13 mouse cellular contexts compared by ENCODE assay signal in the genomic region with DNA sequence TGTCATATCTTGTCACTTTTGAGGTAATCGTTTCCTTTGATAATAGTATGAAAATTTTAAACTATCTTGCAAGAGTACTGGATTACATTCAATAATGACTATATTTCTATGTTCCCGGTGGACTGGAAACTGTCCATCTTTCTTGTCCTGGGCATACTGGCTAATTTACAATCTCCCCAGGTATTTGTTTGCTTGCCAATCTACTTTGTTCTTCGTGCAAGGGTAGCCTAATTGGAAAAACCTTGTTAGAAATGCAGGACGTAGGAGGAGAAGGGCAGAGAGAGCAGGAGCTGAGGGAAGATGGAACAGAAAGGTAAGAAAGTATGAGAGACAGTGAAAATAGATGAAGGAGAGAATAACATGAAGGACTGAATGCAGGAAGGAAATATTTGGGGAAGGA.
A peak's percentile ranks its signal among the peaks of the same experiment; 100 is the strongest.
DNase-seq lines count a peak whose midpoint lies in the region; ATAC-seq lines count a peak whose summit lies in the region.
"Had no signal": no experiment of that assay in that cellular context is flagged by ENCODE, and none has a peak within 500 bp of the region (broad histone marks: within the 10 kb centered on the region; RNA-seq: fewer than 3 reads in every experiment).

No protein-coding gene starts in this region.

- DNase-seq in brain, adult 2 months (ENCODE audit: low read depth, low spot score): peak; percentile 87
- peak; percentile 68 to 73 for DNase-seq in cerebellum, adult 18-20 months
- peak; percentile 71 for DNase-seq in cerebellum, adult 9-11 months
- peak; percentile 10 to 60 for DNase-seq in cerebellum, postnatal 36 days
- no peak for DNase-seq in gastrocnemius, postnatal 25 days
- no peak for DNase-seq in embryo, embryonic 10.5 days (ENCODE audit: low spot score)
- DNase-seq: adrenal gland, postnatal 10 days; gastrocnemius, postnatal 10 days; heart, adult 2 months; kidney, adult 18-20 months had no signal

- no peak for ATAC-seq in megakaryocyte, adult 5-6 weeks (ENCODE audit: poor library complexity, severe bottlenecking)
- ATAC-seq: forebrain, embryonic 15.5 days; intestine, embryonic 15.5 days had no signal

Comparison
In these comparisons a context has a peak if more than half of its experiments do, and no peak if none do; other contexts are left out.
1. DNase-seq: peak in brain, adult 2 months (single experiment), cerebellum, adult 18-20 months (2 of 2), cerebellum, adult 9-11 months (single experiment) and cerebellum, postnatal 36 days (2 of 2); none in gastrocnemius, postnatal 25 days (single experiment) and embryo, embryonic 10.5 days (single experiment).